Mouse (Mus musculus): ENCODE results near the gene 1700019N19Rik. TPM values are rescaled to one million over a fixed set of nuclear protein-coding genes. Genes with fewer than 3 reads are reported as not detected.
A peak's percentile ranks its signal among the peaks of the same experiment; 100 is the strongest.

1700019N19Rik gene
- polyA plus RNA-seq, 1 experiment from 2014 or later: not detected

DNA sequence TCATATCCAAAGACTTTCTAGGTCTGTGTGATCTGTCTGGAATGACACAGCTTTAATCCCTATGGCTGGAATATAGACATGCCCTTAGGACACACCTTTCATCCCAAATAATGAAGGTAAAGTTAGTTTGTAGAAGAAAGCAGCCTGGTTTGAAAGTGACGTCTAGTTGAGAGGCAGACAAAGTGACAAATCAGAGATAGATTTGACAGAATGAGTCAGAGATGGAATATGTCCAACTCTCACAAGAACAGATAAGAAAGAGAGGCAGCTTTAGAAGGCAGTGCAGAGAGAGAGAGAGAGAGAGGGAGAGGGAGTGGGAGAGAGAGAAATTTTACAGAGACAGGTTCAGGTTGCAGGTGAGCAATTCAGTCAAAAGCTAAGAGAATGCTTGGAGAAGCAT lies 30.1 kb upstream of the 1700019N19Rik start:
- H3K36me3 ChIP-seq (replicated peaks): peaks cover 7% of the 10 kb centered on the region
- no peak overlapping the region for H3K4me3 ChIP-seq (replicated peaks)
- H3K27me3 ChIP-seq: no peaks in the 10 kb centered on the region
- H3K9ac ChIP-seq: no peak overlapping the region
- no peaks in the 10 kb centered on the region; the same call in 1 of the 2 replicates for H3K4me1 ChIP-seq
- H3K4me2 ChIP-seq: no peak overlapping the region
- no peak overlapping the region for H3K27ac ChIP-seq
- ATAC-seq (ENCODE audit: low FRiP score): no peak
- no peaks in the 10 kb centered on the region for H3K9me3 ChIP-seq
- 65% methylated on average over 1 of the region's 1 CpGs for WGBS

GRCm38 (mm10) chr19:58823301-58823700 lies 29.0 kb upstream of the 1700019N19Rik start:
- H3K27ac ChIP-seq: no peak overlapping the region
- ATAC-seq (ENCODE audit: low FRiP score): no peak
- H3K4me2 ChIP-seq: no peak overlapping the region
- no peaks in the 10 kb centered on the region; the same call in 1 of the 2 replicates for H3K4me1 ChIP-seq
- H3K36me3 ChIP-seq (replicated peaks): peaks cover 7% of the 10 kb centered on the region
- H3K9me3 ChIP-seq: no peaks in the 10 kb centered on the region
- no peak overlapping the region for H3K9ac ChIP-seq
- H3K4me3 ChIP-seq (replicated peaks): no peak overlapping the region
- no peaks in the 10 kb centered on the region for H3K27me3 ChIP-seq
- 90% methylated on average over 3 of the region's 3 CpGs for WGBS

- H3K4me1 ChIP-seq: no peaks in the 10 kb centered on the region
- no peak for ATAC-seq (ENCODE audit: low FRiP score)
- no peaks in the 10 kb centered on the region for H3K9me3 ChIP-seq
- H3K9ac ChIP-seq: no peak overlapping the region
- WGBS: 88% methylated on average over 20 of the region's 20 CpGs
- peaks cover 7% of the 10 kb centered on the region for H3K36me3 ChIP-seq (replicated peaks)
- H3K4me2 ChIP-seq: no peak overlapping the region
- no peaks in the 10 kb centered on the region for H3K27me3 ChIP-seq
- H3K27ac ChIP-seq: no peak overlapping the region
- no peak overlapping the region for H3K4me3 ChIP-seq (replicated peaks)
Measured at GRCm38 (mm10) chr19:58822454-58823200, 28.4 kb upstream of the 1700019N19Rik start.

- no peaks in the 10 kb centered on the region for H3K27me3 ChIP-seq
- H3K9me3 ChIP-seq: no peaks in the 10 kb centered on the region
- H3K4me2 ChIP-seq: no peak overlapping the region
- H3K4me3 ChIP-seq (replicated peaks): no peak overlapping the region
- no peaks in the 10 kb centered on the region for H3K4me1 ChIP-seq
- ATAC-seq (ENCODE audit: low FRiP score): no peak
- no peak overlapping the region for H3K9ac ChIP-seq
- H3K27ac ChIP-seq: no peak overlapping the region
- WGBS: 87% methylated on average over 14 of the region's 14 CpGs
- H3K36me3 ChIP-seq (replicated peaks): no peaks in the 10 kb centered on the region
Measured at GRCm38 (mm10) chr19:58818571-58819415, 24.5 kb upstream of the 1700019N19Rik start.

GRCm38 (mm10) chr19:58817398-58817797 lies 23.1 kb upstream of the 1700019N19Rik start:
- no peak overlapping the region for H3K27ac ChIP-seq
- no peaks in the 10 kb centered on the region for H3K4me1 ChIP-seq
- no peak overlapping the region for H3K4me2 ChIP-seq
- no peak for ATAC-seq (ENCODE audit: low FRiP score)
- no peaks in the 10 kb centered on the region for H3K36me3 ChIP-seq (replicated peaks)
- H3K9me3 ChIP-seq: no peaks in the 10 kb centered on the region
- 87% methylated on average over 11 of the region's 11 CpGs for WGBS
- H3K27me3 ChIP-seq: no peaks in the 10 kb centered on the region
- no peak overlapping the region for H3K4me3 ChIP-seq (replicated peaks)
- no peak overlapping the region for H3K9ac ChIP-seq

- Histone ChIP-seq H3K9ac (no peak overlapping the region), H3K9me3 (no peaks in the 10 kb centered on the region), H3K4me1 (no peaks in the 10 kb centered on the region), H3K4me2 (no peak overlapping the region), H3K27ac (no peak overlapping the region), H3K27me3 (no peaks in the 10 kb centered on the region), H3K4me3 (replicated peaks) (no peak overlapping the region), H3K36me3 (replicated peaks) (no peaks in the 10 kb centered on the region)
- WGBS: 84% methylated on average over 17 of the region's 17 CpGs
- ATAC-seq (ENCODE audit: low FRiP score): no peak
Measured at GRCm38 (mm10) chr19:58816453-58817041, 22.3 kb upstream of the 1700019N19Rik start.

DNA sequence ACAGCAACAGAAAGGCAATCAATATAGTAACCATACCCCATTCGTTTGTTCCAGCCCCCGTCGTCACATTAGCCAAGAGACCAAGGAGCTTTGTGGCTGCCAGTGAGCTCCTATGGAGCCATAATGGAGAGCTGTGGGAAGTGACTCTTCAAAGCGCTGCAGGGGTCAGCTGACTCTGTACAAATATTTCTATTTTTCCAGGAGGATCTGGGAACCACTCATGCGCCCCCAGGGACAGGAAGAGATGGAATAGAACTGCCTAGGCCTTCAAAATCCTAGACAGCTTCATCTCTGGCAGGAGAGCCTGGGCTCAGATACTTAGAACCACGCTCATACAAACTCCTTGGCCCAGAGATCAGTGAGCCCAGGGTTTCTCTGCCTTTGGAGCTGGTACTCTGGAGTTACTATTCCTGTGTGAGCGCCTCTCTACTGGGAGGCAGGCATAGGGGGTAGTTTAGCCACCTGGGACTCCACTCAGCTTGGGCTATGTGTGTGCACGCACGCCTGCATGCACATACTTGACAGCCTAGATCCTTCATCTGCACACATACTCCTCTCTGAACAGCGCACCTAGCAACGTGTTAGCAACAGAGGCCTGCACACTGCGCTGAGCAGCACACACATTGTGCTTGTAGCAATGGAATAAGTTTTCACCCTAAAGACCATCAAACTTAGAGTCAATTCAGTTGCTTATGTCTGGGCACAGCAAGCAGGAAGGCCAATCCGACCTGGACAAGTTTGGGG lies 21.1 kb upstream of the 1700019N19Rik start:
- no peak overlapping the region for H3K4me2 ChIP-seq
- no peak overlapping the region for H3K27ac ChIP-seq
- H3K27me3 ChIP-seq: no peaks in the 10 kb centered on the region
- H3K4me1 ChIP-seq: no peaks in the 10 kb centered on the region
- no peak overlapping the region for H3K9ac ChIP-seq
- ATAC-seq (ENCODE audit: low FRiP score): no peak
- no peak overlapping the region for H3K4me3 ChIP-seq (replicated peaks)
- H3K36me3 ChIP-seq (replicated peaks): no peaks in the 10 kb centered on the region
- 86% methylated on average over 13 of the region's 13 CpGs for WGBS
- no peaks in the 10 kb centered on the region for H3K9me3 ChIP-seq

DNA sequence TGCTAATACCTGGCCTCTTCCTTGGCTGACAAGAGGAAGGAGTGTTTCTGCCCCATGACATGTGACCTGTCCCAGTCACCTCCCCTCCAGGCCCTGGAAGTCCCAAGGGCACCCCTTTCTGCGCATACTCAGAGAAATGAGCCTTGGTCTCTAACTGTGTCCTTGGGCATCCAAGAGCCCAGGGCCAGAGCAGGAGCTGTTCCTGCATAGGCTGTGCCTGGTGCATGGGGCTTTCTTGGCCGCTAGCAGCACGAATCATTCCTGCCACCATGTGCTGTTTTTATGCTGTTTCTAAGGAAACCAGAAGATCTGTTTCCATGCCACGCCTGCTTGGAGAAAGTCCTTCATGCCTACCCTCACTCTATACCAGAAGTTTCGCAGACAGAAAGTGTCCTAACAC lies 16.3 kb upstream of the 1700019N19Rik start:
- 85% methylated on average over 5 of the region's 5 CpGs for WGBS
- no peak overlapping the region for H3K4me2 ChIP-seq
- no peak overlapping the region for H3K27ac ChIP-seq
- H3K9me3 ChIP-seq: no peaks in the 10 kb centered on the region
- H3K27me3 ChIP-seq: no peaks in the 10 kb centered on the region
- no peak overlapping the region for H3K9ac ChIP-seq
- no peaks in the 10 kb centered on the region for H3K4me1 ChIP-seq
- H3K36me3 ChIP-seq (replicated peaks): no peaks in the 10 kb centered on the region
- no peak overlapping the region for H3K4me3 ChIP-seq (replicated peaks)
- no peak for ATAC-seq (ENCODE audit: low FRiP score)

DNA sequence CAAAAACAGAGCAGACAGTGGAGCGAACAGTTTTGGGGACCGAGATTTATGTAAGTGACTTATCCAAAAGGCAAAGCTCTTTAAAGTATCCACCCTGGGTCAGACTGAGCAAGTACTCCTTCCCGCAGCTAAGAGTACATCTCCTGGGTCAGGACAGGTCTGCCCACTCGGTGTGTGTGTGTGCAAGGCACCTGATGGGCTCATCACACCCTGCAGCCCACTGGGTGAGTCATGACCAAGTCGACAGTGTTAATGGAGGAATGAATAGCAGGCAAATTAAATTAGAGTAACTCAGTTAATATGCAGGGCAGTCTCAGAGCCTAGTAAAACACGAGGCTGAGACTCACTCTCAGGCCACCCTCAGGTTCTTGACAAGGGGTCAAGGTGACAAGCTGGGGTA lies 14.6 kb upstream of the 1700019N19Rik start:
- Histone ChIP-seq H3K4me2 (no peak overlapping the region), H3K9ac (no peak overlapping the region), H3K4me3 (replicated peaks) (no peak overlapping the region), H3K36me3 (replicated peaks) (no peaks in the 10 kb centered on the region), H3K4me1 (no peaks in the 10 kb centered on the region), H3K27ac (no peak overlapping the region), H3K27me3 (no peaks in the 10 kb centered on the region), H3K9me3 (no peaks in the 10 kb centered on the region)
- 76% methylated on average over 6 of the region's 6 CpGs for WGBS
- no peak for ATAC-seq (ENCODE audit: low FRiP score)

DNA sequence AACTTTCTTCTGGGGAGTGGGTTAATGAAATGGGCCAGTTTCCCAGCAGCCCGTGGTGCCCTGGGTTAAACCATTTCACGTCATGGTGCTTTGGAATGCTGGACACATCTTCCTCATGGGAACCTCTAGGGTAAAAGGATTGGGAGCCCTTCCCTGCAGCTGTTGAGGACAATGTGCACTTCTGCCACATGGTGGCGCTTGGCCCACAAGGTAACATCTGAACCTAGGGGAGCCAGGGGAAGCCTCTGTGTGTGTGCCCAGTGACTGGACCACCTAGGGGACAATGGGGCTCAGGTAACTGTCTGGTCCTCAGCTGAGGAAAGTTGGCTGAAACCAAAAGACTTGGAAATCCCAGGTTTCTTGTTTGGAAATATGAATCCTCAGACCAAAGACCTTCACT lies 12.1 kb upstream of the 1700019N19Rik start:
- Histone ChIP-seq H3K27ac (no peak overlapping the region), H3K4me1 (no peaks in the 10 kb centered on the region), H3K4me2 (no peak overlapping the region), H3K36me3 (replicated peaks) (peaks cover 6% of the 10 kb centered on the region; the same call in 1 of the 2 replicates), H3K9me3 (no peaks in the 10 kb centered on the region), H3K9ac (no peak overlapping the region), H3K4me3 (replicated peaks) (no peak overlapping the region), H3K27me3 (no peaks in the 10 kb centered on the region)
- ATAC-seq (ENCODE audit: low FRiP score): peak; percentile 46; the same call in 1 of the 2 replicates
- 9% methylated on average over 3 of the region's 3 CpGs for WGBS

DNA sequence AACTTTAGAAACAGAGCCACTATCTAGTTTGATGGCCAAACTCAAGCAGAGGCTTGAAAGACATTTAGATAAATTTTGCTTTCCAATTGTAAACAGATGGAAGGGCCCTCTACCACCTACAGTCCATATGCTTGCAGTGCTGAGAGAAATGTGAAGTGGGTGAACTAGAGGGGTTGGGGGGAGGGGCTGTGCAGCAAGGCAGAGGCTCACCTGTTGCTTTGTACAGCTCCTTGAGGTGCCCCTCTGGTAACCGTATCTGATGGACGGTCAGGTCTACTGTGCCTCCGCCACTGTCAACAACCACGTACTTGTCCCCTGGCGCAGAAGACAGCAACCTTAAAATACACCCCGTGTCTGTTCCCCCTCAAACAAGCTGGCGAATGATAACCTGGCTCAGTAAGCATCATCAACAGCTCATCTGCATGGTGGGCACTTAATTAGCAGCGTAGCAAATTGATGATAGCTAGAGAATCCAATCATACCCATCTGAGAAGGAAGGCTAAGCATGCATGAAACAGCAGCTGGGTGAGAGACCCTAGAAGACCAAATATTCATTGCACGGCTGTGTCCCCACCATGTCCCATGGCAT lies 11.0 kb upstream of the 1700019N19Rik start:
- no peak overlapping the region for H3K9ac ChIP-seq
- H3K9me3 ChIP-seq: no peaks in the 10 kb centered on the region
- no peak for ATAC-seq (ENCODE audit: low FRiP score)
- peaks cover 7% of the 10 kb centered on the region; the same call in 1 of the 2 replicates for H3K36me3 ChIP-seq (replicated peaks)
- no peak overlapping the region for H3K27ac ChIP-seq
- no peaks in the 10 kb centered on the region for H3K27me3 ChIP-seq
- no peaks in the 10 kb centered on the region for H3K4me1 ChIP-seq
- no peak overlapping the region for H3K4me3 ChIP-seq (replicated peaks)
- WGBS: 92% methylated on average over 9 of the region's 9 CpGs
- H3K4me2 ChIP-seq: no peak overlapping the region
